Mouse (Mus musculus): ENCODE measurements around the gene Gm26920. TPM values are rescaled to one million over a fixed set of nuclear protein-coding genes. Genes with fewer than 3 reads are reported as not detected.

Gene Gm26920
- polyA plus RNA-seq (2021; fragmentation: Nextera tagmentation): 0.08 and 0.69 TPM in 2 replicates
- long read RNA-seq, experiment 1, partial matches to known transcripts: 1 of 2 reads
- long read RNA-seq, experiment 1, other reads (novel, unspliced or antisense): 0 of 2 reads
- long read RNA-seq, experiment 2, partial matches to known transcripts: 0 of 6 reads
- long read RNA-seq, experiment 2, other reads (novel, unspliced or antisense): 2 of 6 reads

DNA sequence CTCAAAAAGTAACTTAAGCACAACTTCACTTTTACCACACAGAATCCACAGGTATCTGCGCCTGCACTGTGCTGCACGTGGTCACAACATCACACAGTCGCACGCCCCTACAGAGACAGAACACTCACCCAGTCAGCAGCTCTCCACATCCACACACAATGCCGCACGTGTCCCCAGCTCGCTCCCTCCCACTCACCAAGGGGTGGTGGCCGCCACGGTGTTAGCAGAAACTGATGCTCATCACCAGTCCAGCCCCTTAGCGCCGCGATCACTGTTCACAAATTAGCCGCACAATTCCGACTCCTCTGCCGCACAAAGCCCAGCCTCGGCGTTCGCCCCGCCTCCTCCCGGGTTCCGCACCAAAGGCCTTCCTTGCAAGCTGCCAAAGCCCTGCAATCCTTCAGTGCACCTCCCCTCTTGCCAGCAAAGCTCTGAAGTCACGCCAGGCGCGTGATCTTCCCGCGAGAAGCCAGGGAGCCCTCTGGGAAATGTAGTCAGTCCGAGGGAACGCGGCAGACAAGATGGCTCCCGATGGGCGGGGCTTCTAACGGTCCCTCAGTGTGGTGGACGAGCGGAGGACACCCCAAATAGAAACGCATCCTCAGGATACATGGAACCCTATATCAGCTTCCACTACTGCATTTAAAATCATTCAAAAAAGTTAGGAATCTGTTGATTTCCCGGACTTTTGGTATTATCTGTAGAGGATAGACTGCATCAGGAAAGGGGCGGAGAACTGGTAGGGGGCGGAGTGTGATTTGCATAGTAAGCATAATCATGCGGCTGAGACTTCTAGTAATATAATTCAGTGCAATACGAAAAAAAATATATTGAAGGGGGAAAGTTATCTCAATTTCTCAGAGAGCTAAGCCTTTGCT lies at the start of gene Gm26920, which contains the start of gene Zfp566:
Gene Gm26920 (minus strand): TSS at position 319 of the 878 bp plus-strand sequence.
Gene Zfp566 (minus strand): TSS at position 436 of the 878 bp plus-strand sequence.

DNA sequence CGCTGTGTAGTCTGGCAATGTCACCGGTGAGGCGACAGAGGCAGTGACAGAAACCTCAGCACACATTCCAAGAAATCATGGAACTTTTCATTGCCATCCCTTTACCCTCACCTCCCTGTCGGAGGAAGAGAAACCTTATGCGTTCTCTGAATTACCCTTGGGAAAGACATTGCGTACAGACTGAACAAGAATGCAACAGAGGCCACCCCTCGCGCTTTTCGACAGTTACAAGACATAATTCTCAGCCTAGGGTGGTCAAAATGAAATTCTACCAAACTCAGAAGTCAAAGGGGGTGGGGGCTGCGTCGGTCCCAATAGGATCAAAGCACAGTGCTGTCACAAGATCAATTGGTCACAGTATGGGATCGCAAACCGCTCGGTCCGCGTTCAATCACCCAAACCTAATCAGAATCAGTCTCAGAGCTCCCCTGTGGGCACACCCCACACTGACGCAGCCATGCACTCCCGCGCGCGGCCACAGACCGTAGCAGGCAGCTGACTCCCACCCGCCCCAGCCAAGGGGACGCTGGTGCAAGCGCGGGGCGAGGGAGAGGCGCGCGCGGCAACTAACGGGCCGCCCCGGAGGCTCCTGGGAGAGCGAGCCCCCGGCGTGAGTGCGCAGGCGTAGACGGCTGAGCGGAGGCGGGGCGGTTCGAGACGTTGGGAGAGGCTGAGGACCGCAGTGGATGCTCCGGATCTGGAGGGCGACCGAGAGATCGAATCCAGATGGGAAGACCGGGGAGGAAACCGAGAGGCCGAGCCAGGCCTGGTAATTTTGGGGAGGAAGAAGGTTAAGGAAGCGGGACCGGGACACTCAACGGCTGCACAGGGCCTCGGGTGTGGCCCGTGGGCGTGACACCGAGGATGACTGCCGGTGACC lies 31.3 kb upstream of the Gm26920 start, which contains the start of gene Zfp382:
Gene Zfp382 (plus strand): TSS at position 635 of the 880 bp plus-strand sequence.

DNA sequence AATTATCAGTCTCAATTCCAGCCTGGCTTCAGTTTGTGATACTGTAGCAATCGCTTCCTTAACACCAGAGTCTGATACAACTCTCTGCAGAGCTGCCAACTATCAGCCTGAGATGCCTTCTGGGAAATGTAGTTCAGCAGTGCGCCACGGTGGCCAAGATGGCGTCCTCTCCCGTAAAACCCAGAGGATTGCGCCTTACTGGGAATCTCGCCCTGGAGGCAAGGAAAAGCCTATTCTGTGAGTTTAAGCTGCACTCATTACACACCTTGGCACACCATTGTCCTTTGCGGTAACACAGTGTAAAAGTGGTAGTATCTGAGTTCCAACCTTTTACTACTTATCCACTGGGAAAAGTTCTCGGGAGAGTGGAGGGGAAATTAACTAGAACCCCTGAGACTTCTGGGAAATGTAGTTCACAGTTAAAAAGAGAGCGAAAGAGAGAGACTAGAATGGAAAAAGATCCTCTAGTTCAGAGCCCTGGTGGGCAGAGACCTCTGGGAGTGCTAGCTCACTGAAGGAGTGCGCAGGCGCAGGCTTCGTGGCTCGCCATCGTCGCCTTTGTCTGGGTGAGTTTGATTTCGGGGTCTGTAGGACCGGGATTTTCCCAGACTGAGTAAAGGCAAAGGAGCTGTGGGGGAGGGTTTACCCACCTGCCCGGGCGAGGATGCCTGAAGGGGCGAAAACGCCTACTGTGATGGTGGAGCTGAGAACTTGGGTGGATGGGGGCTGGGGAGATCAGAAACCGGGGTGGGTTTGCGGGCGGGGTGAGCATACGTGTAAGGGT lies 4.6 kb upstream of the Gm26920 start, which contains the start of gene Zfp260:
Gene Zfp260 (plus strand): TSS at position 132 of the 784 bp plus-strand sequence.

DNA sequence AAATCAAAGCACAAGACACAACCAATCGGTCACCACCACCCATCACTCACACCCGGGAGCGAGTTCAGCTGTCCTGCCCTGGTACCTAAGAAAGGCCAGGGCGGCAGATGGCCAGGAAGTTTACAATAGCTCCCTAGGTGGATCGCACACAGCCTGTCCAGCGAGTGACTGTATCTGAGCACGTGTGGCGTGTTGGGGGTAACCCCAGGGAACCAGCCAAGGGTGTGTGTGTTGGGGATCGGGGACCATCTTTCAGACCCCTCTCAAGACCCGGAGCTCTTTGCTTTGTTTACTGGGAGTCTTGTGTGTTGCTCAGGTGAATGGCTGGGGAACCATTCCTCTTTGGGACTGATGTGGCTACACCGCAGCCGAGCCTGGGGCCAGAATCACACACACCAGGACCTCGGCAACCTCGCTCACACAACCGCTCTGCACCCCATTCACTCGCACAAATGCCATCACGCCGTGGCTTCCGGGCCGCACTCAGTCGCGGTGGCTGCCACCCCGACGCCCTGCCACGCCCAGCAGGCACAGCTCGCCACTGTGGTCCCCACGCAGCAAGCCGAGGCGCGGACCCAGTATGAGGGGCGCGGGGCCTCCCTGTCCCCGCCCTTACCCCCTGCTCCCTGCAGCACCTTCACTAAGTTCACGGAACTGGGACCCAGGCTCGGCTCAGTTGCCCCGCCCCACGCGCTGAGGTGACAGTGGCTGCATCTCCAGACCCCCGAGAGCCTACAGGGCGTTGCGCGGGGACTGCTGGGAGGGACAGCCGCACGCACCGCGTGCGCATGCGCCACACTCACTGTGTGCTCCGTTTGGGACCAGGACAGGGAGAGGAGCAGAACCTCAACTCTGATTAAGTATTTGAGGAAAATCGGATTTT lies 17.8 kb downstream of the Gm26920 start, which contains the start of gene Zfp82:
Gene Zfp82 (minus strand): TSS at position 755 of the 883 bp plus-strand sequence.

DNA sequence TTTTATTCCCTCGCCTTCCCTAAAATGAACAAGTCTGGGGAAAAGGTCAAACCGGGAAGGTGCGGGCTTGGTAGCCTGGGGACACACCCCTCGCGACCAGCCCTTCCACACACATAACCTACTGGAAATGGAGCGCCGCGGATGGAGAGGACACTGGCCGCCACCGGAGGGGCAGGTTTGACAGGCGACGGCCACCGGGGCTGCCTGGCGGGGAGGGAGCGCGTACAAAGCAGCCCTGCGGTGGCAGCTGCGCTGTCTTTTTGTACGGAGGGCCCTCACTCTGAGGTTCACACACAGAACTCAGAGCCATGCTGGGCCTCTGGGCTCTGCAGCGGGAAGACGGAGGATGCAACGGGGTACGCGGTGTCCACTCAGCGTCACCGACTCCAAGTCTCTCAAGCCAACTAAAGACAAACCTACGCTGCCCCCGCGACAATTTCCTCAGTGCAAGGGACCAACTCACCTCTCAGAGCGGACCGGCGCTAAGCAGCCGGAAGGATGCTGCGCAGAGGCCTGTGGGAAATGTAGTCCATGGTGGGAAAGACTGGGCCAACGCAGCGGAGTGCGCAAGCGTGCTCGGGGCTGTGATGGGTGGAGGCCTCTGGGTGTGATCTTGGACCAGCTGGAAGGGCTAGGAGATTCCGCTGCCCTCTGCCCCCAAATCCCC lies 39.2 kb downstream of the Gm26920 start, which contains the start of gene Zfp14:
Gene Zfp14 (minus strand): TSS at position 499 of the 667 bp plus-strand sequence.

Small RNAs within 50 kb of the gene (microRNA-seq; reads per million reads assigned to microRNA genes)
- not detected for gene Gm23368

Other genes starting within 250 kb of the Gm26920 start
- 5.9 and 6.1 TPM in 2 replicates for gene Zfp940, start 236.7 kb downstream of the Gm26920 start, polyA plus RNA-seq (2021; fragmentation: Nextera tagmentation)
- 6.0 and 7.3 TPM in 2 replicates for gene Zfp420, start 230.4 kb downstream of the Gm26920 start, polyA plus RNA-seq (2021; fragmentation: Nextera tagmentation)
- 8.4 and 9.5 TPM in 2 replicates for gene Zfp27, start 183.8 kb downstream of the Gm26920 start, polyA plus RNA-seq (2021; fragmentation: Nextera tagmentation)
- 1.1 and 1.2 TPM in 2 replicates for gene Zfp383, start 182.2 kb downstream of the Gm26920 start, polyA plus RNA-seq (2021; fragmentation: Nextera tagmentation)
- gene Zfp74, start 136.3 kb downstream of the Gm26920 start, polyA plus RNA-seq (2021; fragmentation: Nextera tagmentation): 10.0 TPM in 2 replicates
- 0.23 and 0.29 TPM in 2 replicates for gene Zfp568, start 106.5 kb downstream of the Gm26920 start, polyA plus RNA-seq (2021; fragmentation: Nextera tagmentation)
- 5.0 and 5.1 TPM in 2 replicates for gene Zfp14, start 39.0 kb downstream of the Gm26920 start, polyA plus RNA-seq (2021; fragmentation: Nextera tagmentation)
- 2.5 and 2.7 TPM in 2 replicates for gene Zfp82, start 17.5 kb downstream of the Gm26920 start, polyA plus RNA-seq (2021; fragmentation: Nextera tagmentation)
- 6.6 and 6.7 TPM in 2 replicates for gene Zfp566, start 117 bp upstream of the Gm26920 start, polyA plus RNA-seq (2021; fragmentation: Nextera tagmentation)
- gene Zfp260, start 4.4 kb upstream of the Gm26920 start, polyA plus RNA-seq (2021; fragmentation: Nextera tagmentation): 58.4 and 64.8 TPM in 2 replicates
- 7.3 and 8.7 TPM in 2 replicates for gene Zfp382, start 31.5 kb upstream of the Gm26920 start, polyA plus RNA-seq (2021; fragmentation: Nextera tagmentation)
- 3.2 and 3.3 TPM in 2 replicates for gene Zfp146, start 79.3 kb upstream of the Gm26920 start, polyA plus RNA-seq (2021; fragmentation: Nextera tagmentation)
- 13.4 and 28.5 TPM in 2 replicates for gene Cox7a1, start 93.7 kb upstream of the Gm26920 start, polyA plus RNA-seq (2021; fragmentation: Nextera tagmentation)
- 39.7 and 41.1 TPM in 2 replicates for gene Capns1, start 108.4 kb upstream of the Gm26920 start, polyA plus RNA-seq (2021; fragmentation: Nextera tagmentation)
- 144 and 151 TPM in 2 replicates for gene Polr2i, start 141.5 kb upstream of the Gm26920 start, polyA plus RNA-seq (2021; fragmentation: Nextera tagmentation)
- 265 and 278 TPM in 2 replicates for gene Tbcb, start 141.9 kb upstream of the Gm26920 start, polyA plus RNA-seq (2021; fragmentation: Nextera tagmentation)
- not detected in 2 replicates for gene Ovol3, start 145.3 kb upstream of the Gm26920 start, polyA plus RNA-seq (2021; fragmentation: Nextera tagmentation)
- gene Thap8, start 189.7 kb upstream of the Gm26920 start, polyA plus RNA-seq (2021; fragmentation: Nextera tagmentation): 0.13 and 0.30 TPM in 2 replicates
- 0.25 and 0.58 TPM in 2 replicates for gene Wdr62, start 190.0 kb upstream of the Gm26920 start, polyA plus RNA-seq (2021; fragmentation: Nextera tagmentation)
- 160 and 231 TPM in 2 replicates for gene Clip3, start 201.3 kb upstream of the Gm26920 start, polyA plus RNA-seq (2021; fragmentation: Nextera tagmentation)
- gene Alkbh6, start 218.3 kb upstream of the Gm26920 start, polyA plus RNA-seq (2021; fragmentation: Nextera tagmentation): 140 and 144 TPM in 2 replicates
- gene Syne4, start 224.4 kb upstream of the Gm26920 start, polyA plus RNA-seq (2021; fragmentation: Nextera tagmentation): 0.33 and 0.63 TPM in 2 replicates
- gene E130208F15Rik, start 231.3 kb upstream of the Gm26920 start, polyA plus RNA-seq (2021; fragmentation: Nextera tagmentation): 3.0 and 4.7 TPM in 2 replicates
- gene Sdhaf1, start 233.5 kb upstream of the Gm26920 start, polyA plus RNA-seq (2021; fragmentation: Nextera tagmentation): 22.3 and 23.3 TPM in 2 replicates